Mouse (Mus musculus) limb, embryonic 14.5 days (tissue): ENCODE results near the gene Gm21976. TPM values are rescaled to one million over a fixed set of nuclear protein-coding genes. Genes with fewer than 3 reads are reported as not detected.

Experiments used
- ATAC-seq: fragments of 200-750 bp; cut with Nextera tagmentation; 2 replicates; pipeline ENCODE4 v1.8.0; 2017; ENCODE audit warnings: low read depth, moderate number of reproducible peaks, moderate TSS enrichment; ENCODE audit not compliant: low FRiP score
- DNase-seq: peaks from one replicate; pipeline ENCODE4 v3.0.0-alpha.2; 2015; ENCODE audit warnings: low spot score
- H3K27ac ChIP-seq: fragments of 300-500 bp; sonication (generic); replicated peaks from 2 replicates; pipeline ENCODE4 v1.5.1; 2014; ENCODE audit warnings: low read depth, mild to moderate bottlenecking, low read length, moderate library complexity, mixed read lengths
- H3K27me3 ChIP-seq: fragments of 300-500 bp; sonication (generic); 2 replicates; pipeline ENCODE4 v1.6.1; 2014; ENCODE audit warnings: low read length, mixed read lengths; ENCODE audit not compliant: control insufficient read depth, insufficient read depth
- H3K36me3 ChIP-seq: fragments of 300-500 bp; sonication (generic); 2 replicates; pipeline ENCODE4 v1.6.1; 2014; ENCODE audit warnings: mild to moderate bottlenecking, low read length, moderate library complexity, mixed read lengths; ENCODE audit not compliant: control insufficient read depth, insufficient read depth
- H3K4me1 ChIP-seq: fragments of 300-500 bp; sonication (generic); 2 replicates; pipeline ENCODE4 v1.6.1; 2014; ENCODE audit warnings: antibody characterized with exemption, low read length, mixed read lengths; ENCODE audit not compliant: control insufficient read depth, insufficient read depth
- H3K4me2 ChIP-seq: fragments of 300-500 bp; sonication (generic); replicated peaks from 2 replicates; pipeline ENCODE4 v1.6.1; 2014; ENCODE audit warnings: low read depth, mild to moderate bottlenecking, low read length, moderate library complexity; ENCODE audit not compliant: severe bottlenecking
- H3K4me3 ChIP-seq: fragments of 300-500 bp; sonication (generic); replicated peaks from 2 replicates; pipeline ENCODE4 v1.5.1; 2014; ENCODE audit warnings: low read length
- H3K9ac ChIP-seq: fragments of 300-500 bp; sonication (generic); 2 replicates; pipeline ENCODE4 v1.6.1; 2014; ENCODE audit warnings: mild to moderate bottlenecking, low read depth, low read length, moderate library complexity; ENCODE audit not compliant: severe bottlenecking
- H3K9me3 ChIP-seq: fragments of 300-500 bp; sonication (generic); 2 replicates; pipeline ENCODE4 v1.6.1; 2016; ENCODE audit warnings: low read length; ENCODE audit not compliant: control insufficient read depth
- POLR2A ChIP-seq: fragments of 200-500 bp; IDR thresholded peaks from 2 replicates; pipeline ENCODE4 v1.8.0; 2012; ENCODE audit warnings: inconsistent platforms, mild to moderate bottlenecking, moderate library complexity, borderline replicate concordance; ENCODE audit not compliant: insufficient read depth, insufficient read length; ENCODE audit errors: extremely low read depth
- WGBS: fragments of 180-500 bp; shearing (Covaris S2); extraction: QIAGEN DNeasy Blood & Tissue Kit; methylation state at CpG from one replicate; pipeline ENCODE4 v1.1.7; 2014; 5-methylcytosine and 5-hydroxymethylcytosine counted together
- polyA plus RNA-seq, 2 experiments: library from polyadenylated mRNA; depleted of rRNA in 1 of 2; stranded (reverse) in 1 of 2; unstranded in 1 of 2; fragments of >200 nt; fragmentation: Nextera tagmentation in 1 of 2; extraction: Ambion mirVana in 1 of 2; gene quantifications; 2 replicates each; pipeline versions ENCODE4 v1.2.1 to v1.2.3; 2012 to 2014

Gene Gm21976
- polyA plus RNA-seq, 2 experiments = not detected

DNA sequence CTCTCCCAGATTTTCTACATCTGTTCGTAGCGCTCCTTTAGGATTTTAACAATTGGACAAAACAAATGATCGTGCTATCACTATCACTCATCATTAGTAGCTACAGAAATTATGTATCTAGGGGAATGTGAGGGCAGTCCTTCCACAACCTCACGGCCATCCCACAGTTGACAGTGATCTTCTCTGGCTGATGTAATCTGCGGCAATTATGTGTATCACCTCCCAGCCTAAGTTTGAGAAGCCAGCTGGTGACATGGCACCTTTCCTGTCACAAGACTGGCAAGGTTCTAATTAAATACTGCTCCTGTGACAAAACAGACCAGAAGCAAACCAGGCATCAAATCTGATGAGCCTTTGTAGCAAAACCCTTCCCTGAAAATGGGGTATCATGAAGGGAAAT lies 28.3 kb downstream of the Gm21976 start:
- no peak overlapping the region for H3K4me3 ChIP-seq
- WGBS = 83% methylated on average over 5 of the region's 5 CpGs
- H3K9ac ChIP-seq = no peak overlapping the region

DNA sequence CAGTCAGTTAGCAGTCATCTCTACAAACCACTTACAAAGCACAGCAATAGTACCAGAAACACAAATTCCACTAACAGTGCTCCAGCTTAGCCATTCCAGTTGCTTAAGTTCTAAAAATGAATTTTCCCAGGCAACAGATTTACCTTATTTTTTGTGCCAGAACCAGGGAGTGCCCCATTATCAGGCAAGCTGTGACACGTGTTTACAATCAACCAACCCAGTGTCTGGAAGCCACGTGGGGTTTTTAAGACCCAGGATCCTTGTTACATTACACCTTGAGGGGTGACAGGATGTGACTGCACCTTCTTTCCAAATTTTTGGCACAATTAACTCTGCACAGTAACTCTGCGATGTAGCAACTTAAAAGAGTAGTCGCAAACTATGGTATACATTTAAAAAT lies 29.0 kb downstream of the Gm21976 start:
- Histone ChIP-seq H3K9ac (no peak overlapping the region), H3K27me3 (no peaks in the 10 kb centered on the region), H3K4me1 (no peaks in the 10 kb centered on the region; the same call in 1 of the 2 replicates), H3K4me2 (no peak overlapping the region), H3K36me3 (peaks cover 60% of the 10 kb centered on the region), H3K27ac (no peak overlapping the region), H3K9me3 (no peaks in the 10 kb centered on the region), H3K4me3 (no peak overlapping the region)
- no peak for TF ChIP-seq POLR2A
- WGBS = 35% methylated on average over 4 of the region's 4 CpGs
- DNase-seq = no peak
- ATAC-seq = no peak

More for the DNA sequence above, 28.3 kb downstream of the Gm21976 start:
- DNase-seq = no peak
- no peaks in the 10 kb centered on the region; the same call in 1 of the 2 replicates for H3K4me1 ChIP-seq
- H3K9me3 ChIP-seq = no peaks in the 10 kb centered on the region
- no peak overlapping the region for H3K27ac ChIP-seq
- no peak for ATAC-seq
- no peaks in the 10 kb centered on the region for H3K27me3 ChIP-seq
- peaks cover 53% of the 10 kb centered on the region for H3K36me3 ChIP-seq
- TF ChIP-seq POLR2A = no peak
- no peak overlapping the region for H3K4me2 ChIP-seq

DNA sequence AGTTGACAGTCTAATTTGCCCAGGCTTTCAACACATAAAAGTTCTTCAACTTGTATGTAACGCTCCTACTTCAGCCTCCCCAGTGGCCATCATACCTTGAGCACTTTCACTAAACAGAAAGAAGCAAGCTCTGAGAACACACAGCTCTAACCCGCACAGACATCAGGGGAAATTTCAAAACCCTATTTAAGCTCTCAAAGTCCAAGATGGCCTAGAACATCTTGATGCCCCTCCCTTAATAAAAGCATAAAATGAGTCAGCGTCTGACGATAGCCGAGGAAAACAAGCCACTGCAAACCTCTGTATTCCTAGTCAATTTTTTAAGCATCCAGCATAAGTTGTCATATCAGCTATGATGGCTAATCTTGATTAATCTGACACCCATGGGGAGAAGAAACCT lies 31.9 kb downstream of the Gm21976 start:
- Histone ChIP-seq H3K4me2 (no peak overlapping the region), H3K27me3 (no peaks in the 10 kb centered on the region), H3K9ac (no peak overlapping the region), H3K9me3 (no peaks in the 10 kb centered on the region), H3K27ac (no peak overlapping the region), H3K4me1 (peaks cover 11% of the 10 kb centered on the region), H3K4me3 (no peak overlapping the region), H3K36me3 (peaks cover 69% of the 10 kb centered on the region)
- ATAC-seq = no peak
- 87% methylated on average over 5 of the region's 5 CpGs for WGBS
- no peak for DNase-seq
- TF ChIP-seq POLR2A = no peak

DNA sequence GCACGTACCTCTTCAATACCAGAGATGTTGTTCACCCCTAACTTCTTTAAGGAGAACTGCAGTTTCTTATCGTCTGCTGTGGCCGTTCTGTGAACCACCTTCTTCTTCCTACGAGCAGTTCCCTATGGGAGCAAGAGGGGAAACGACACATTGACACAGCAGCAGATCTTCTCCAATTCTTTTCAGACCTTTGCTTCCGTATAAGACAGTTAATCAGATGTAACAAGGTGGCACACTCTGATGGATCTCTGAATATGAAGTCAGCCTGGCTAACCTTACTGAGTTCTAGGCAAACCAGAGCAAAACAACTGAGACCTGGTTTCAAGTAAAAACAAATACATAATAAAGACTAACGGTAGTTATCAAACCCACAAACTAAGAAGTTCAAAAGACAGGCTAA lies 33.9 kb downstream of the Gm21976 start:
- no peak overlapping the region for H3K4me2 ChIP-seq
- H3K4me3 ChIP-seq = no peak overlapping the region
- H3K27ac ChIP-seq = no peak overlapping the region
- no peaks in the 10 kb centered on the region for H3K9me3 ChIP-seq
- no peak for TF ChIP-seq POLR2A
- H3K36me3 ChIP-seq = peaks cover 56% of the 10 kb centered on the region
- no peaks in the 10 kb centered on the region for H3K27me3 ChIP-seq
- peaks cover 11% of the 10 kb centered on the region for H3K4me1 ChIP-seq
- 82% methylated on average over 7 of the region's 7 CpGs for WGBS
- no peak for DNase-seq
- H3K9ac ChIP-seq = no peak overlapping the region
- no peak for ATAC-seq

DNA sequence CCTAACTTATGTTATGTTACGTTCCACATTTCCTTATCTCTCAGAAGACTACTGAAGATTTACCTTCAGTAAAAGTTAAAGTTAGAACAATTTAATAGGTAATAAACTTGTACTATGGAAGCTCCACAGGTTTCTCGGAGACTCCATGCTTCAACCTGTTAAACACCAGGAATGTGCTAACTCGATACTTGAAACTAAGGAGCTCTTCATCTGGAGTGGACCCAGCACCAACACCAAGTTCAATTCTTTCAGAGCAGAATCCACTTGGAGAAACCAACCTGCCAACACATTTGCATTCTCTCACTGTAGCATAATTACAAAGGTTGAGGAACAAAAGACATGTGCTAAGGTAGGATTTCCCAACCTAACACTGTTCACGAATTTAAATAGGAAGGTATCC lies 35.4 kb downstream of the Gm21976 start:
- Histone ChIP-seq H3K4me2 (peak overlapping the region; percentile 79), H3K27ac (no peak overlapping the region), H3K36me3 (peaks cover 44% of the 10 kb centered on the region), H3K4me3 (peak overlapping the region; percentile 99), H3K9me3 (no peaks in the 10 kb centered on the region), H3K27me3 (no peaks in the 10 kb centered on the region), H3K9ac (no peak overlapping the region), H3K4me1 (peaks cover 11% of the 10 kb centered on the region)
- no peak for DNase-seq
- ATAC-seq = no peak
- 57% methylated on average over 4 of the region's 4 CpGs for WGBS
- TF ChIP-seq POLR2A = no peak

DNA sequence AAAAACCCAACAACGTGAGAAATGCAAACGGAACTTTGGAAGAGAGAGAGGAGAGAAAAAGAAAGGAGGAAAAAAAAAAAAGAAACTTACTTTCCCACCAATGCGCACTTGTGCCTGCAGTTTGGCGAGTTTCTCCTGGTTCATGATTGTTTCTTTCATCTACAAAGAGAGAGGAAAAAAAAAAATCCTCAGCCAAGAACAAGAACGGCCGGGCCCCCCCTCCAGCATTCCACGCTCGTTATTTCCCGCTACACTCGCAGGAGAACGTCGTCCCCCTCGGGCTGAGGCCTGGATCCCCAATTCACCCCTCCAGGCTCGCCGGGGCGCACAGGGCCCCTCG lies 36.4 kb downstream of the Gm21976 start:
- TF ChIP-seq POLR2A = no peak
- no peaks in the 10 kb centered on the region for H3K27me3 ChIP-seq
- peak overlapping the region; percentile 95 for H3K27ac ChIP-seq
- DNase-seq (peak; percentile 20), ATAC-seq (no peak)
- peaks cover 34% of the 10 kb centered on the region for H3K36me3 ChIP-seq
- no peaks in the 10 kb centered on the region for H3K9me3 ChIP-seq
- peak overlapping the region; percentile 98 for H3K9ac ChIP-seq
- peaks cover 11% of the 10 kb centered on the region for H3K4me1 ChIP-seq
- H3K4me2 ChIP-seq = peak overlapping the region; percentile 79
- H3K4me3 ChIP-seq = peak overlapping the region; percentile 99
- under 1% methylated on average over 16 of the region's 17 CpGs for WGBS
